Mouse (Mus musculus) forebrain, embryonic 15.5 days (tissue): ENCODE data around the gene Gm10310. TPM values are rescaled to one million over a fixed set of nuclear protein-coding genes. Genes with fewer than 3 reads are reported as not detected.
"Not testable (repeated sequence)": the region's sequence is repeated elsewhere in the genome, so short reads cannot be mapped to it uniquely, and the experiment has no call there.

ENCODE experiments used
- ATAC-seq: fragments of 200-750 bp; cut with Nextera tagmentation; replicated peaks from 2 replicates; pipeline ENCODE4 v1.8.0; 2017; ENCODE audit warnings: mild to moderate bottlenecking, moderate TSS enrichment, moderate library complexity
- H3K27ac ChIP-seq: fragments of 300-500 bp; sonication (generic); replicated peaks from 2 replicates; pipeline ENCODE4 v1.5.1; 2015; ENCODE audit warnings: mild to moderate bottlenecking, inconsistent platforms
- H3K27me3 ChIP-seq: fragments of 300-500 bp; sonication (generic); 2 replicates; pipeline ENCODE4 v1.6.1; 2015; ENCODE audit warnings: inconsistent platforms
- H3K36me3 ChIP-seq: fragments of 300-500 bp; sonication (generic); 2 replicates; pipeline ENCODE4 v1.6.1; 2015; ENCODE audit warnings: mild to moderate bottlenecking, inconsistent platforms
- H3K4me1 ChIP-seq: fragments of 300-500 bp; sonication (generic); 2 replicates; pipeline ENCODE4 v1.6.1; 2015; ENCODE audit warnings: inconsistent platforms
- H3K4me2 ChIP-seq: fragments of 300-500 bp; sonication (generic); replicated peaks from 2 replicates; pipeline ENCODE4 v1.6.1; 2015; ENCODE audit warnings: mild to moderate bottlenecking, inconsistent platforms
- H3K4me3 ChIP-seq: fragments of 300-500 bp; sonication (generic); 2 replicates; pipeline ENCODE4 v1.5.1; 2015; ENCODE audit warnings: mild to moderate bottlenecking, inconsistent platforms
- H3K9ac ChIP-seq: fragments of 300-500 bp; sonication (generic); replicated peaks from 2 replicates; pipeline ENCODE4 v1.6.1; 2015; ENCODE audit warnings: mild to moderate bottlenecking, inconsistent platforms
- H3K9me3 ChIP-seq: fragments of 300-500 bp; sonication (generic); 2 replicates; pipeline ENCODE4 v1.6.1; 2016; ENCODE audit warnings: inconsistent platforms
- WGBS: fragments of 180-500 bp; shearing (Covaris S2); methylation state at CpG from one replicate; pipeline ENCODE4 v1.1.7; 2015; ENCODE audit warnings: mixed read lengths; 5-methylcytosine and 5-hydroxymethylcytosine counted together
- polyA plus RNA-seq: library from polyadenylated mRNA; unstranded; fragments of >200 nt; fragmentation: Nextera tagmentation; extraction: Ambion mirVana; gene quantifications from 2 replicates; pipeline ENCODE4 v1.2.1, GENCODE M21; 2015

Gene Gm10310
- polyA plus RNA-seq, result not detected in 2 replicates

GRCm38 (mm10) chr10:129984962-129985361 lies at the start of gene Gm10310:
Gene Gm10310 (minus strand): TSS chr10:129985062.
- not testable (repeated sequence) for H3K27me3 ChIP-seq, H3K36me3 ChIP-seq, H3K4me2 ChIP-seq, ATAC-seq, H3K9me3 ChIP-seq, H3K4me1 ChIP-seq, H3K27ac ChIP-seq, H3K4me3 ChIP-seq, H3K9ac ChIP-seq
- no CpG with 5 or more reads among the region's 1 CpGs for WGBS

- Histone ChIP-seq H3K36me3 (no peaks in the 10 kb centered on the region), H3K4me2 (no peak within 1 kb of the TSS), H3K27ac (no peak within 1 kb of the TSS), H3K4me3 (no peak within 1 kb of the TSS), H3K27me3 (no peaks in the 10 kb centered on the region), H3K4me1 (no peaks in the 10 kb centered on the region), H3K9ac (no peak within 1 kb of the TSS), H3K9me3 (no peaks in the 10 kb centered on the region)
- no peak for ATAC-seq
Observed at GRCm38 (mm10) chr10:130030048-130030447, 45.2 kb upstream of the Gm10310 start, which contains the start of gene Olfr821. Gene Olfr821 (plus strand): TSS chr10:130030348.

- no peak for ATAC-seq
Observed at GRCm38 (mm10) chr10:130012321-130012720, 27.5 kb upstream of the Gm10310 start, which contains the start of gene Olfr820. Gene Olfr820 (plus strand): TSS chr10:130012621.

GRCm38 (mm10) chr10:130005366-130005765 lies 20.5 kb upstream of the Gm10310 start:
- H3K27ac ChIP-seq, H3K27me3 ChIP-seq, H3K4me1 ChIP-seq, ATAC-seq, H3K9me3 ChIP-seq, H3K36me3 ChIP-seq, H3K9ac ChIP-seq, H3K4me2 ChIP-seq, H3K4me3 ChIP-seq: not testable (repeated sequence)
- 92% methylated on average over 4 of the region's 4 CpGs for WGBS

More at GRCm38 (mm10) chr10:130012321-130012720, 27.5 kb upstream of the Gm10310 start, which contains the start of gene Olfr820:
- H3K4me2 ChIP-seq, result no peak within 1 kb of the TSS
- H3K27ac ChIP-seq, result no peak within 1 kb of the TSS
- H3K27me3 ChIP-seq, result no peaks in the 10 kb centered on the region
- H3K36me3 ChIP-seq, result no peaks in the 10 kb centered on the region
- H3K4me3 ChIP-seq, result no peak within 1 kb of the TSS
- no peak within 1 kb of the TSS for H3K9ac ChIP-seq
- no peaks in the 10 kb centered on the region for H3K4me1 ChIP-seq
- no peaks in the 10 kb centered on the region for H3K9me3 ChIP-seq

- H3K9me3 ChIP-seq, H3K27ac ChIP-seq, H3K9ac ChIP-seq, H3K36me3 ChIP-seq, H3K4me1 ChIP-seq, H3K27me3 ChIP-seq, H3K4me2 ChIP-seq, H3K4me3 ChIP-seq, ATAC-seq: not testable (repeated sequence)
- WGBS, result 80% methylated on average over 4 of the region's 4 CpGs
Observed at GRCm38 (mm10) chr10:130004104-130004503, 19.2 kb upstream of the Gm10310 start.

GRCm38 (mm10) chr10:129981867-129982266 lies 3.0 kb downstream of the Gm10310 start:
- H3K36me3 ChIP-seq, H3K27ac ChIP-seq, H3K4me1 ChIP-seq, H3K9ac ChIP-seq, H3K4me3 ChIP-seq, H3K9me3 ChIP-seq, ATAC-seq, H3K4me2 ChIP-seq, H3K27me3 ChIP-seq: not testable (repeated sequence)
- WGBS, result no CpG with 5 or more reads among the region's 3 CpGs

GRCm38 (mm10) chr10:129976040-129976439 lies 8.8 kb downstream of the Gm10310 start, which contains the start of gene Olfr247:
Gene Olfr247 (minus strand): TSS chr10:129976140.
- not testable (repeated sequence) for ATAC-seq, H3K9ac ChIP-seq, H3K27ac ChIP-seq, H3K9me3 ChIP-seq, H3K36me3 ChIP-seq, H3K4me1 ChIP-seq, H3K4me2 ChIP-seq, H3K4me3 ChIP-seq, H3K27me3 ChIP-seq
- WGBS, result no CpG with 5 or more reads among the region's 2 CpGs

DNA sequence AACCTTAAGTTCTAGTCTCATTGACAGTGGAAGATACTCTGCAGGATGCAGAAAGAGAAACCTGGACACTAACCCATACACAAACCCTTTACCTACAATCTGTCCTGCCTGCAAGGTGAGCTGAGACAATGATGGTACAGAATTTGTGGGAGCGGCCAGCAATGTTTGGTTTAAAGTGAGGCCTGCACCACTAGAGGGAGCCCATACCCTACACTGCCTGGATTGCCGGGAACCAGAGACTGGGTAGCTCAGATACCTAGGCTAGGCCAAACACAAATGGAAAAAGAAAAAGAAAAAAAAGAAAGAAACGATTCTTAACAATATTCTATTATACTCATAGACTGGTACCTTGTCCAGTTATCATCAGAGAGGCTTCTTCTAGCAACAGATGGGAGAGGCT lies 11.9 kb downstream of the Gm10310 start:
- no CpG with 5 or more reads among the region's 3 CpGs for WGBS
- H3K27me3 ChIP-seq, H3K4me2 ChIP-seq, H3K9ac ChIP-seq, H3K4me3 ChIP-seq, H3K36me3 ChIP-seq, H3K27ac ChIP-seq, H3K9me3 ChIP-seq, H3K4me1 ChIP-seq: not testable (repeated sequence)
- ATAC-seq, result 0 out of 2 replicates have a peak, but pooled peaks have one; percentile 29

DNA sequence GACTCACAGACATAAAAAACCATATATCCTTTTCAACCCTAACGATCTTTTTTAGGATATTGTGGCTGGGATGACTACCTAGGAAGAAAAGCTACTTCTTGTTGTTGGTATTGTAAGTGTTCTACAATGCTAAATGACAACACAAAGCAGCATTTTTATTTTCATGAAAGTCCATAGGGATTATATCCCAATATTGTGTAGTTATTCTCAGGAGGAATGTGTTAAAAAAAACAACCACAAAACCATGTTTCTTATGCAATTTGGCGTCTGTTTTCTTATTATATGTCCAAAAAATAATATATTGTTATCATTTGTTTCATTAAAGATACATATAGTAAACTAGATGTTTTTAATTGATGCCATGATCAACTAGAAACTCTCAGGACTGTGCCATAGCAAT lies 17.7 kb downstream of the Gm10310 start, which contains the start of gene Olfr819:
Gene Olfr819 (minus strand): TSS at position 101 of the 400 bp plus-strand sequence.
- H3K4me3 ChIP-seq, H3K9me3 ChIP-seq, H3K27me3 ChIP-seq, H3K4me2 ChIP-seq, H3K27ac ChIP-seq, H3K9ac ChIP-seq, H3K36me3 ChIP-seq, H3K4me1 ChIP-seq, ATAC-seq: not testable (repeated sequence)
- 89% methylated on average over 2 of the region's 2 CpGs for WGBS

DNA sequence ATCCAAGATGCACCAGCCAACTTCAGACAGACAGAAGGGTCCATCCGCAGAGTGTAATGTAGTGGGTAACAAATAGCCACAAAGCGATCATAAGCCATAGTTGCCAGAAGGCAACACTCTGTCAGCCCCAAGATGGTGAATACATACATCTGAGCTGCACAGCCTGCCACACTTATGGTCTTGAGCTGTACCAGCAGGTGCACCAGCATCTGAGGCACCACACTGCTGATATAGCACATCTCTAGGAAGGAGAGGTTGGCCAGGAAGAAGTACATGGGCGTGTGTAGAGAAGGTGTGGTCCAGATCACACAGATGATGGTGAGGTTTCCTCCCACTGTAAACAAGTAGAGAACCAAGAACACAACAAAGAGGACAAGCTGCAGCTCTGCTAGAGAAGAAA lies 18.6 kb downstream of the Gm10310 start:
- not testable (repeated sequence) for H3K27me3 ChIP-seq, H3K9me3 ChIP-seq, H3K9ac ChIP-seq, H3K4me3 ChIP-seq, ATAC-seq, H3K27ac ChIP-seq, H3K36me3 ChIP-seq, H3K4me1 ChIP-seq, H3K4me2 ChIP-seq
- 100% methylated on average over 2 of the region's 3 CpGs for WGBS

GRCm38 (mm10) chr10:129949000-129949399 lies 35.9 kb downstream of the Gm10310 start, which contains the start of gene Olfr818:
Gene Olfr818 (minus strand): TSS chr10:129949100.
- no peak within 1 kb of the TSS for H3K9ac ChIP-seq
- no peaks in the 10 kb centered on the region for H3K36me3 ChIP-seq
- no peak for ATAC-seq
- H3K4me1 ChIP-seq, result no peaks in the 10 kb centered on the region
- H3K4me3 ChIP-seq, result no peak within 1 kb of the TSS
- no peak within 1 kb of the TSS for H3K27ac ChIP-seq
- no peaks in the 10 kb centered on the region for H3K27me3 ChIP-seq
- no peaks in the 10 kb centered on the region for H3K9me3 ChIP-seq
- H3K4me2 ChIP-seq, result no peak within 1 kb of the TSS
- WGBS, result 96% methylated on average over 2 of the region's 2 CpGs
